Mouse (Mus musculus) liver, embryonic 14.5 days (tissue): ENCODE measurements around the gene Ago4. TPM values are rescaled to one million over a fixed set of nuclear protein-coding genes. Genes with fewer than 3 reads are reported as not detected.

Source experiments
- ATAC-seq: fragments of 200-750 bp; cut with Nextera tagmentation; 2 replicates; pipeline ENCODE4 v1.8.0; 2017; ENCODE audit warnings: moderate number of reproducible peaks, mild to moderate bottlenecking, moderate library complexity; ENCODE audit not compliant: insufficient read depth
- DNase-seq, 3 experiments: peaks; one replicate each; pipeline ENCODE4 v3.0.0-alpha.2; 2012 to 2013; ENCODE audit warnings: low read depth in 3 of 3, low spot score in 3 of 3
- H3K27ac ChIP-seq: fragments of 300-500 bp; sonication (generic); 2 replicates; pipeline ENCODE4 v1.5.1; 2014; ENCODE audit warnings: moderate library complexity, mild to moderate bottlenecking, control low read depth, inconsistent platforms
- H3K27me3 ChIP-seq: fragments of 300-500 bp; sonication (generic); 2 replicates; pipeline ENCODE4 v1.6.1; 2014; ENCODE audit warnings: mild to moderate bottlenecking, low read length, moderate library complexity; ENCODE audit not compliant: control insufficient read depth, insufficient read depth
- H3K36me3 ChIP-seq: fragments of 300-500 bp; sonication (generic); replicated peaks from 2 replicates; pipeline ENCODE4 v1.6.1; 2014; ENCODE audit warnings: low read depth; ENCODE audit not compliant: control insufficient read depth, insufficient read depth
- H3K4me1 ChIP-seq, 2 experiments: fragments of 200-500 bp in 1 of 2; fragments of 300-500 bp in 1 of 2; sonication (generic) in 1 of 2; replicated peaks; 2 replicates each; pipeline ENCODE4 v1.6.1; 2012 to 2014; ENCODE audit warnings: antibody characterized with exemption in 1 of 2, inconsistent platforms in 1 of 2, low read length in 1 of 2; ENCODE audit not compliant: control insufficient read depth in 2 of 2, insufficient read depth in 2 of 2
- H3K4me2 ChIP-seq: fragments of 300-500 bp; sonication (generic); 2 replicates; pipeline ENCODE4 v1.6.1; 2014; ENCODE audit warnings: low read depth, mild to moderate bottlenecking, control low read depth, moderate library complexity
- H3K4me3 ChIP-seq, 2 experiments: fragments of 200-500 bp in 1 of 2; fragments of 300-500 bp in 1 of 2; sonication (generic) in 1 of 2; 2 replicates each; pipeline ENCODE4 v1.5.1; 2012 to 2014; ENCODE audit warnings: low read depth in 2 of 2, low read length in 2 of 2, mild to moderate bottlenecking in 2 of 2, control low read depth in 1 of 2, inconsistent platforms in 1 of 2, moderate library complexity in 1 of 2; ENCODE audit not compliant: insufficient read depth in 1 of 2
- H3K9ac ChIP-seq: fragments of 300-500 bp; sonication (generic); replicated peaks from 2 replicates; pipeline ENCODE4 v1.6.1; 2014; ENCODE audit warnings: mild to moderate bottlenecking, control low read depth, moderate library complexity
- H3K9me3 ChIP-seq: fragments of 300-500 bp; sonication (generic); 2 replicates; pipeline ENCODE4 v1.6.1; 2016; ENCODE audit warnings: low read length, mixed read lengths; ENCODE audit not compliant: control insufficient read depth
- CTCF ChIP-seq: IDR thresholded peaks from 2 replicates; pipeline ENCODE4 v1.5.1; 2016; ENCODE audit warnings: antibody characterized with exemption, low read depth, control low read depth
- EP300 ChIP-seq: IDR thresholded peaks from 2 replicates; pipeline ENCODE4 v1.6.1; 2016; ENCODE audit warnings: antibody characterized with exemption, low read depth
- WGBS: fragments of 180-500 bp; shearing (Covaris S2); extraction: QIAGEN DNeasy Blood & Tissue Kit; methylation state at CpG from one replicate; pipeline ENCODE4 v1.1.7; 2014; ENCODE audit not compliant: insufficient replicate concordance; 5-methylcytosine and 5-hydroxymethylcytosine counted together
- polyA plus RNA-seq, 2 experiments: library from polyadenylated mRNA; depleted of rRNA in 1 of 2; stranded (reverse) in 1 of 2; unstranded in 1 of 2; fragments of >200 nt; fragmentation: Nextera tagmentation in 1 of 2; extraction: Ambion mirVana in 1 of 2; gene quantifications; 2 replicates each; pipeline versions ENCODE4 v1.2.1 to v1.2.3; 2012 to 2014

Gene Ago4
- polyA plus RNA-seq, 2 experiments: 0.17 to 0.20 TPM

DNA sequence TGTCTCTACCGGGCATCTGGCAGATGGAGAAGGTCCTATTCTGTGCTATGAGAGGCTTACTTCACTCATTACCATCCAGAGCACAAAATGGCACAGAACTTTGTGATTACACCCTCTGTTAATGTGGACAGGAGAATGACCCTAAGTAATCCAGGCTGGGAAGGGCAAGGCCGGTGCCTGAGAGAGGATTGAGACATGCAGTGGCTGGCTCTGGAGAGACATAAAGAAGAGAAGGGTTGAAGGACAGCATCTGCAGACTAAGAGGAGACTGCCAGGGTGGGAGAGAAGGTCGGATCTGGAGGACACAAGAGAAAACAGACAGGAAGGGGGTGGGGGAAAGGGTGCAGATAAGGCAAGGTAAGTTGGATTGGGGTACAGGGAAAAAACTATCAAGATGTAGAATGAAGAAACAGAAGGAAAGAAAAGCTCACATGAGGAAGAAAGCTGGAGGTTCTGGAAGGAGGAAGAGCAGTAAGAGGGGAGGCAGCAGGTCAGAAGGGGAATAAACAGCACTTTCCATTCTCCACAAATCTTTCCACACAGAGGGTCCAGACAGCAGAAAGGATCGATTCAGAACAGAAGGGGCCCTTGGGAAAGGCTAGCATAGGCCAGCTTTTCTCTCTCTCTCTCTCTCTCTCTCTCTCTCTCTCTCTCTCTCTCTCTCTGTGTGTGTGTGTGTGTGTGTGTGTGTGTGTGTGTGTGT lies 68.9 kb downstream of the Ago4 start:
- H3K9ac ChIP-seq: no peak overlapping the region
- no peak for TF ChIP-seq CTCF
- TF ChIP-seq EP300: no peak
- H3K4me1 ChIP-seq: peaks cover 4 to 34% of the 10 kb centered on the region in 2 experiments; a peak in 3 of 4 replicates
- H3K9me3 ChIP-seq: no peaks in the 10 kb centered on the region
- H3K27ac ChIP-seq: no peak overlapping the region
- no peak overlapping the region for H3K4me3 ChIP-seq
- WGBS: 38% methylated on average over 4 of the region's 4 CpGs
- DNase-seq (no peak), ATAC-seq (no peak)
- no peaks in the 10 kb centered on the region for H3K27me3 ChIP-seq
- no peak overlapping the region for H3K4me2 ChIP-seq
- no peaks in the 10 kb centered on the region for H3K36me3 ChIP-seq

DNA sequence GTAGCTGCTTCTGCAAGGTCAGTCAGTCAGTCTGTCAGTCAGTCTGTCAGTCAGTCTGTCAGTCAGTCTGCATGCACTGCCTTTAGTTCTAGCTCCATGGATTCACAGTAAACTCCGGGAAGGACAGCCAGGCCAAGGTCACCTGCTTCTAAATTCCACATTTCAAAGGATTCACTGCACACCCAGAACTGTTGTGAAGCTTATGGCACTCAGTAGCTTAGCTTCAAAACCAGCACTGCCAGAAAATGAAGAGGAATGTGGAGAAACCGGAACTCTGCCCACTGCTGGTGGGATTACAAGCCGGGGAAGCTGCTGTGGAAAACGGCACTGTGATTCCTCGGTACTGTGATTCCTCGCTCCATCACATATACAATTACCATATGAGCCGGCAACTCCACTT lies 77.8 kb downstream of the Ago4 start:
- DNase-seq: no peak

DNA sequence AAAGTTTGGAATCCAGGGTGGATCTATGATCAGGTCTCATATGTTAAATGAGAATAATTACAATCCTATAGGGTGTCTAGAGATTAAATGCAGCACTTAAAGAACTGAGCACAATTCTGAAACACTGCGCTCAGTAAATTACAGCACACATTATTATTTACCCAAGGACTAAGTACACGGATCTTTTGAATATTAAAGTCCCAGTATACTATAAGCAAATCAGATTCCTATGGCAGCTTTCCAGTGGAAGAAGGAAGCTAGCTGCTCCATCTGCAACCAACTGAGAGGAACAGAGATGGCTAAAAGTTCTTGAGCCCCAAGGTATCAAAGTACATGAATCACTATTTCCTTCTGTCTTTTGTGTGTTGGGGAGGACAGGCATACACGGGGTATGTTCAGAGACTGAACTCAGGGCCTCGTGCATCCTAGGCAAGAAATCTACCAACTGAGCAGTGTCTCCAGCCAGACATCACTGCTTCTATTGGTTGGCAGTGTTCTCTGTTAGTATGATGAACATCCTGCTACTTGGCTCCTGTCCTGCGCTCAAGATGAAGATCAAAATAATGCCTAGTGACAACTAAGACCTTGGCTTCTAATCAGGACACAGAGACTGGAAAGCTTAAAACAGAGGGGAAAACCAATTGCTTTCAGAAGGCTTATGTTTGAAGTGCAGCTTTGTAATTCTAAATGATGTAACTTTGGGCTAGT lies 78.6 kb downstream of the Ago4 start:
- ATAC-seq (no peak), DNase-seq (no peak)
- Histone ChIP-seq H3K9me3 (no peaks in the 10 kb centered on the region), H3K4me3 (no peak overlapping the region), H3K4me1 (no peaks in the 10 kb centered on the region), H3K27me3 (no peaks in the 10 kb centered on the region), H3K27ac (no peak overlapping the region), H3K36me3 (no peaks in the 10 kb centered on the region; the same call in 1 of the 2 replicates), H3K9ac (no peak overlapping the region), H3K4me2 (no peak overlapping the region)
- 74% methylated on average over 5 of the region's 5 CpGs for WGBS
- no peak for TF ChIP-seq EP300
- TF ChIP-seq CTCF: no peak

More for the DNA sequence above, 77.8 kb downstream of the Ago4 start:
- no peak for ATAC-seq
- H3K4me2 ChIP-seq: no peak overlapping the region
- H3K4me1 ChIP-seq: no peaks in the 10 kb centered on the region
- H3K4me3 ChIP-seq: no peak overlapping the region
- no peak overlapping the region for H3K27ac ChIP-seq
- 80% methylated on average over 7 of the region's 7 CpGs for WGBS
- no peak overlapping the region for H3K9ac ChIP-seq
- no peaks in the 10 kb centered on the region for H3K27me3 ChIP-seq
- H3K9me3 ChIP-seq: no peaks in the 10 kb centered on the region
- no peaks in the 10 kb centered on the region; the same call in 1 of the 2 replicates for H3K36me3 ChIP-seq
- TF ChIP-seq CTCF (no peak), EP300 (no peak)

DNA sequence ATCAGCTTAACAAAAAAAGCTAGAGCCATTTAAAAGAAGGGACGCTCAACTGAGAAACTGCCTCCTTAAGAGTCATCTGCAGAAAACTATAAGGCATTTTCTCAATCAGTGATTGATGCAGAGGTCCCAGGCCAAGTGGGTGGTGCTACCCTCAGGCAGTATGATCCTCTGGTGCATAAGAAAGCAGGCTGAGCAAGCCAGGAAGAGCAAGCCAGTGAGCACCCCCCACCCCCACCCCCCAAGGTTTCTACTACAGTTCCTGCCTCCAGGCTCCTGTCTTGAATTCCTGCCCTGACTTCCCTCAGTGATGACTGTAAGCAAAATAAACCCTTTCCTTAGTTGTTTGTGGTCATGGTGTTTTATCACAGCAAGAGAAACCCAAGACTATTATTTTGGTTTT lies 83.0 kb downstream of the Ago4 start:
- no peak overlapping the region for H3K27ac ChIP-seq
- no peak for TF ChIP-seq CTCF
- no peak for TF ChIP-seq EP300
- H3K9me3 ChIP-seq: no peaks in the 10 kb centered on the region
- H3K27me3 ChIP-seq: no peaks in the 10 kb centered on the region
- H3K4me2 ChIP-seq: no peak overlapping the region
- WGBS: 69% methylated on average over 1 of the region's 1 CpGs
- no peak overlapping the region for H3K9ac ChIP-seq
- ATAC-seq: no peak
- H3K36me3 ChIP-seq: no peaks in the 10 kb centered on the region; the same call in 1 of the 2 replicates
- H3K4me1 ChIP-seq: no peaks in the 10 kb centered on the region
- H3K4me3 ChIP-seq: no peak overlapping the region
- no peak for DNase-seq

DNA sequence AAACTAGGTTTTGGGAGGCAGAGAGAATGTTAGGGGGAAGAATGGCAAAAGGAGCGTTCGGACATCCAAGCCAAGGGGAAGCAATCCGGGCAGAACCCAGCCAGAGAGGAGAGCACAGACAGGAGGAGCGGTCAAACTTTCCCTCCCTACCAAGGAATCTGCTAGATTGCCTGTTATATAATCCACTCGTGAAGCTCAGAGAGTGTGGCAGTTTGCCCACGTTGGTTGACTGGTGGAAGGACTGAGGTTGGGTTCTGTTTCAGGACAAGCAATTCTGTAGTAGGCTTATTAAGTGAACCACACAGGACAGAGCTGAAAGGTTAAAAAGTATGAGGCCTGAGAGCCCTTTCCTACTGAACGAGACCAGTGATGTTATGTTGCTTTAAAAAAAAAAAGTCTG lies 86.1 kb downstream of the Ago4 start:
- no peak overlapping the region for H3K9ac ChIP-seq
- H3K27ac ChIP-seq: no peak overlapping the region
- no peaks in the 10 kb centered on the region for H3K4me1 ChIP-seq
- TF ChIP-seq EP300 (no peak), CTCF (no peak)
- no peaks in the 10 kb centered on the region for H3K9me3 ChIP-seq
- no peaks in the 10 kb centered on the region for H3K27me3 ChIP-seq
- peaks cover 3% of the 10 kb centered on the region; the same call in 1 of the 2 replicates for H3K36me3 ChIP-seq
- H3K4me3 ChIP-seq: no peak overlapping the region
- WGBS: 76% methylated on average over 7 of the region's 7 CpGs
- no peak overlapping the region for H3K4me2 ChIP-seq
- no peak for DNase-seq
- no peak for ATAC-seq
